Mouse (Mus musculus): ENCODE measurements around the gene Rdh16f2. TPM values are rescaled to one million over a fixed set of nuclear protein-coding genes. Genes with fewer than 3 reads are reported as not detected.
"Not testable (repeated sequence)": the region's sequence is repeated elsewhere in the genome, so short reads cannot be mapped to it uniquely, and the experiment has no call there.

Gene Rdh16f2
- polyA plus RNA-seq, 1 experiment from 2014 or later = not detected

- Histone ChIP-seq H3K4me3 (no peak overlapping the region), H3K27me3 (no peaks in the 10 kb centered on the region), H3K4me2 (replicated peaks) (no peak overlapping the region), H3K36me3 (no peaks in the 10 kb centered on the region), H3K4me1 (no peaks in the 10 kb centered on the region), H3K27ac (no peak overlapping the region), H3K9me3 (replicated peaks) (no peaks in the 10 kb centered on the region), H3K9ac (no peak overlapping the region)
- WGBS = 76% methylated on average over 5 of the region's 5 CpGs
- no peak for ATAC-seq (ENCODE audit: low FRiP score)
Observed at GRCm38 (mm10) chr10:127896705-127897104, 30.4 kb downstream of the Rdh16f2 start.

GRCm38 (mm10) chr10:127897506-127897905, 31.2 kb downstream of the Rdh16f2 start:
- Histone ChIP-seq H3K4me3 (no peak overlapping the region), H3K36me3 (no peaks in the 10 kb centered on the region), H3K4me2 (replicated peaks) (no peak overlapping the region), H3K9ac (no peak overlapping the region), H3K27me3 (no peaks in the 10 kb centered on the region), H3K4me1 (no peaks in the 10 kb centered on the region), H3K27ac (no peak overlapping the region), H3K9me3 (replicated peaks) (no peaks in the 10 kb centered on the region)
- WGBS = 88% methylated on average over 3 of the region's 3 CpGs
- no peak for ATAC-seq (ENCODE audit: low FRiP score)

DNA sequence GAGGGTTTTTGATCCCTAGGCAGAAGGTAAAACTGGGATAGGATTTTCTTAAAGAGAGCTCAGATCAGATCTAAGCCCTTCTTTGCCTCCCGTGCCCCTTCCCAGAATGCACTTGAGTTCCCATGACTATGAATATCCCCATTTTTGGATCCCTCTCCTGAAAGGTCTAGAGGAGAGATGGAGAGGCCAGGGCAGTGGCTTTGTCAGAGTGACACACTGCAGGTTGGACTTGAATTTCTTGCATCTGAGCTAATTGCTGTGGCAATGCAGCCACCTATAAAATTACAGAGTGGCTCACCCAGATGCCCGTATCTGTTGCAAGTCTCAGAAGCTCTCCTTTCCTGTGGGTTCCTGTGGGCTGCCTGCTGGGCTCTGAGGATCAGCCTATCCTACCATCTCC, 31.9 kb downstream of the Rdh16f2 start, which contains the start of gene Sdr9c7:
Gene Sdr9c7, plus strand, starts transcription at position 301 of the 400 bp plus-strand sequence.
- Histone ChIP-seq H3K4me1 (no peaks in the 10 kb centered on the region), H3K9me3 (replicated peaks) (no peaks in the 10 kb centered on the region), H3K4me2 (replicated peaks) (no peak within 1 kb of the TSS), H3K36me3 (no peaks in the 10 kb centered on the region), H3K27ac (no peak within 1 kb of the TSS), H3K27me3 (no peaks in the 10 kb centered on the region), H3K4me3 (no peak within 1 kb of the TSS), H3K9ac (no peak within 1 kb of the TSS)
- 87% methylated on average over 2 of the region's 2 CpGs for WGBS
- no peak for ATAC-seq (ENCODE audit: low FRiP score)

DNA sequence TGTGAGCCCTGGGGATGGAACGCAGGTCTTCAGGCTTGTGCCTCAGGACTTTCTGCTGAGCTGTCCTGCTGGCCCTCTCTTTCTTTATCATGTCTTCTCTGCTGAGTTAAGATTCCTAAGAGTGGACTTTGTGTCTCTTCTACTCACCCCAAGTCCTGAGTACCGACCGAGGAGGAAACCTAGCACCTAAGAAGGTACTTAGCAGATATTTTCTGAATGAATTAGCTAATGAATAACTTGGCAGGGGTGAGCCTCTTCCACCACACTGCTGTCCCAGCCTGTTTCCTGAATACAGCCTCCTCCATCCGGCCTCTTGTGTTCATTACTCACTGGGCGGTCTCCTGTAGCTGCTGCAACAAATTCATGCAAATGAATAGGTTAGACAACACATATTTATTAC, 33.5 kb downstream of the Rdh16f2 start:
- H3K4me1 ChIP-seq = no peaks in the 10 kb centered on the region
- no peak overlapping the region for H3K27ac ChIP-seq
- 65% methylated on average over 5 of the region's 5 CpGs for WGBS
- no peak for ATAC-seq (ENCODE audit: low FRiP score)
- H3K4me2 ChIP-seq (replicated peaks) = no peak overlapping the region
- H3K9me3 ChIP-seq (replicated peaks) = no peaks in the 10 kb centered on the region
- H3K27me3 ChIP-seq = no peaks in the 10 kb centered on the region
- no peak overlapping the region for H3K4me3 ChIP-seq
- H3K9ac ChIP-seq = no peak overlapping the region
- H3K36me3 ChIP-seq = no peaks in the 10 kb centered on the region

GRCm38 (mm10) chr10:127901751-127902150, 35.5 kb downstream of the Rdh16f2 start:
- H3K27me3 ChIP-seq = no peaks in the 10 kb centered on the region
- ATAC-seq (ENCODE audit: low FRiP score) = no peak
- H3K4me1 ChIP-seq = 0 out of 2 replicates have a peak, but pooled peaks cover 3% of the 10 kb centered on the region
- no peak overlapping the region for H3K9ac ChIP-seq
- 86% methylated on average over 4 of the region's 4 CpGs for WGBS
- H3K4me3 ChIP-seq = no peak overlapping the region
- no peak overlapping the region for H3K4me2 ChIP-seq (replicated peaks)
- H3K27ac ChIP-seq = no peak overlapping the region
- no peaks in the 10 kb centered on the region for H3K9me3 ChIP-seq (replicated peaks)
- no peaks in the 10 kb centered on the region for H3K36me3 ChIP-seq

GRCm38 (mm10) chr10:127903116-127903515, 36.8 kb downstream of the Rdh16f2 start:
- Histone ChIP-seq H3K9me3 (replicated peaks) (no peaks in the 10 kb centered on the region), H3K4me1 (0 out of 2 replicates have a peak, but pooled peaks cover 3% of the 10 kb centered on the region), H3K4me3 (no peak overlapping the region), H3K36me3 (no peaks in the 10 kb centered on the region), H3K27ac (no peak overlapping the region), H3K4me2 (replicated peaks) (no peak overlapping the region), H3K27me3 (no peaks in the 10 kb centered on the region), H3K9ac (no peak overlapping the region)
- ATAC-seq (ENCODE audit: low FRiP score) = no peak
- 68% methylated on average over 1 of the region's 1 CpGs for WGBS

DNA sequence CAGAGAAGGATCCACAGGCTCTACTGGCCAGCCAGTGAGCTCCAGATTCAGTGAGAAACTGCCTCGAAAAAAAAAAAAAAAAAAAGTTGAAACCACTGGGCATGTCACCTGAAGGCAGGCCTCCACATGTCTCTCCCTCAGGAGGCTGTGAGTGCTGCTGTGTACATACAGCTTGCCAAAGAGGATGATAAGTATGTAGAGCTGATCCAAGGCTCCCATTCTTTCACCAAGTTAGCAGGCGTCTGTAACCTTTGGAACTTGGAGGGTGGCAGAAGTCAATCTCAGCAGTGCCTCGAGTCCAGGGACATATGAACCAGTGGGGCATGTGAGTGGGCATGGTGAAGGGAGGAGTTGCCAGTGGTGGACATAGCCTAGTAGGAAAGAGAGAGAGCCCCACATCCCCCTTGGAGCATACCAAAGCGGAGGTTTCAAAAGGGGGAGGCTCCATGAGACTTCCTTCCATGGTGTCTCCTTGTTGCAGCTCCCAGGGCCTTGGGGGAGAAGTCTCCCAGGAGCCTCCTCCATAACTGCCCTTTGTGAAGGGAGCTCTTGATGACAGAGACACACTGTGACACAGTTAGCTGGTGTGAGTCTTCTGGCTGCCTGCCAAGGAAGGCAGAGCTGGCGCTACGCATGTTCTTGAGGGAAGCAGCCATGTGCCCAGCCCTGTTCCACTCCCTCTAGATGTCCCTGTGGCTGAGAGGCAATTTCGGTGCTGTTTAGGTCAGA, 38.6 kb downstream of the Rdh16f2 start:
- Histone ChIP-seq H3K36me3 (no peaks in the 10 kb centered on the region), H3K27me3 (no peaks in the 10 kb centered on the region)
- 73% methylated on average over 7 of the region's 7 CpGs for WGBS

GRCm38 (mm10) chr10:127906138-127906537, 39.9 kb downstream of the Rdh16f2 start:
- Histone ChIP-seq H3K4me2 (replicated peaks) (no peak overlapping the region), H3K27ac (no peak overlapping the region), H3K4me3 (no peak overlapping the region), H3K9me3 (replicated peaks) (no peaks in the 10 kb centered on the region), H3K36me3 (no peaks in the 10 kb centered on the region), H3K27me3 (no peaks in the 10 kb centered on the region), H3K4me1 (0 out of 2 replicates have a peak, but pooled peaks cover 3% of the 10 kb centered on the region), H3K9ac (no peak overlapping the region)
- ATAC-seq (ENCODE audit: low FRiP score) = no peak
- WGBS = 50% methylated on average over 2 of the region's 2 CpGs

More for the DNA sequence above, 38.6 kb downstream of the Rdh16f2 start:
- Histone ChIP-seq H3K27ac (no peak overlapping the region), H3K4me1 (0 out of 2 replicates have a peak, but pooled peaks cover 3% of the 10 kb centered on the region), H3K9me3 (replicated peaks) (no peaks in the 10 kb centered on the region), H3K9ac (no peak overlapping the region), H3K4me3 (no peak overlapping the region), H3K4me2 (replicated peaks) (no peak overlapping the region)
- ATAC-seq (ENCODE audit: low FRiP score) = no peak

DNA sequence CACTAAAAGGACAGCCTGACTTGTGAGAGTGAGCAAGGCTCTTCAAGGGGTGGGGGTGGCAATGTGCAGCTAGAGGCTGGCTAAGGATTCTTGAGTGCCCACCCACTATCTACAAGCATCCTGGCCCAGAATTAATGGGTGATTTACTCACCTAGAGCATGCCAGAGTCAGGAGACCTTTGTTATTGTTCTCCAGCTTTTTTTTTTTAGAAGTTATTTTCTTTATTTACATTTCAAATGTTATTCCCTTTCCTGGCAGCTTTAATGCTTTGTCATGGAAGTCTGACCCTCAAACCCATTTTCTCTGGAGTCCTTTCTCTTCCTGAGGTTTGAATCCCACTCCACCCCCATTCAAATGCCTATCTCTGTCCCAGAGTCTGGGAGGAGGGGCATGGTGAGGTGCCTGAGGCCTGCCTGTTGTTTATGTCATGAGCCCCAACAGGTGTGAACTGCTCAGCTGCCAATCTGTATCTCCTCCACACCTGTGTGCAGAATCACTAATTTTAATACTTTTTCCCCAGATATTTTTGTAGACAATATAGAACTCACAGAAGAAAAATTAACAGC, 41.2 kb downstream of the Rdh16f2 start:
- Histone ChIP-seq H3K4me1 (0 out of 2 replicates have a peak, but pooled peaks cover 3% of the 10 kb centered on the region), H3K4me2 (replicated peaks) (no peak overlapping the region), H3K9me3 (replicated peaks) (no peaks in the 10 kb centered on the region), H3K27ac (no peak overlapping the region), H3K4me3 (no peak overlapping the region), H3K9ac (no peak overlapping the region), H3K27me3 (no peaks in the 10 kb centered on the region), H3K36me3 (no peaks in the 10 kb centered on the region)
- no peak for ATAC-seq (ENCODE audit: low FRiP score)

- no peak for ATAC-seq (ENCODE audit: low FRiP score)
- Histone ChIP-seq H3K4me2 (replicated peaks) (no peak overlapping the region), H3K4me3 (no peak overlapping the region), H3K9me3 (replicated peaks) (no peaks in the 10 kb centered on the region), H3K36me3 (no peaks in the 10 kb centered on the region), H3K9ac (no peak overlapping the region), H3K4me1 (no peaks in the 10 kb centered on the region), H3K27ac (no peak overlapping the region), H3K27me3 (no peaks in the 10 kb centered on the region)
- 98% methylated on average over 1 of the region's 1 CpGs for WGBS
Observed at GRCm38 (mm10) chr10:127915578-127915977, 49.3 kb downstream of the Rdh16f2 start.

GRCm38 (mm10) chr10:127917183-127917582, 50.9 kb downstream of the Rdh16f2 start:
- not testable (repeated sequence) for H3K4me3 ChIP-seq; H3K9ac ChIP-seq; H3K4me2 ChIP-seq (replicated peaks); H3K4me1 ChIP-seq; H3K27ac ChIP-seq; ATAC-seq (ENCODE audit: low FRiP score); H3K36me3 ChIP-seq; H3K27me3 ChIP-seq; H3K9me3 ChIP-seq (replicated peaks)
- WGBS = 85% methylated on average over 3 of the region's 3 CpGs

- no peaks in the 10 kb centered on the region for H3K4me1 ChIP-seq
- no peak overlapping the region for H3K27ac ChIP-seq
- no peak overlapping the region for H3K9ac ChIP-seq
- no peak for ATAC-seq (ENCODE audit: low FRiP score)
- no peak overlapping the region for H3K4me3 ChIP-seq
- 94% methylated on average over 5 of the region's 5 CpGs for WGBS
- H3K27me3 ChIP-seq = no peaks in the 10 kb centered on the region
- no peak overlapping the region for H3K4me2 ChIP-seq (replicated peaks)
- H3K9me3 ChIP-seq (replicated peaks) = no peaks in the 10 kb centered on the region
- H3K36me3 ChIP-seq = no peaks in the 10 kb centered on the region
Observed at GRCm38 (mm10) chr10:127917651-127918050, 51.4 kb downstream of the Rdh16f2 start.

DNA sequence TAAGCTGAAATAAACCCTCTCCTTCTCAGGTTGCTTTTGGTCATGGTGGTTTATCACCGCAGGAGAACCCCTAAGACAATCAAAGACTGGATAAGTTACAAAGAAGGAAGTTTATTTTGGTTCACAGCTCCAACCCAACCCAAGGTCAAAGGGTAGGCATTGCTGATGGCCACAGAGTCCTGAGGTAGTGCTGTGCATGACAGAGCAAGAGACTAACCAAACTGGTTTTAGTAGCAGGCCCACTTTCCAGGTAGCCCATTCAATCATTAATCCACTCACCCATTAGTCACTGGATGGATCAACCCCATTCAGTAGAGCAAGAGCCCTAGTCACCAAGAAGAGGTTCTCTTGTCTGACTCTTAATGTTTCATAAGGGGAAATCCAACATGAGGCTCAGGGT, 56.0 kb downstream of the Rdh16f2 start:
- 87% methylated on average over 1 of the region's 1 CpGs for WGBS
- no peak overlapping the region for H3K4me2 ChIP-seq (replicated peaks)
- no peak overlapping the region for H3K9ac ChIP-seq
- ATAC-seq (ENCODE audit: low FRiP score) = no peak
- no peaks in the 10 kb centered on the region for H3K9me3 ChIP-seq (replicated peaks)
- 0 out of 2 replicates have a peak, but pooled peaks cover 5% of the 10 kb centered on the region for H3K4me1 ChIP-seq
- no peaks in the 10 kb centered on the region for H3K27me3 ChIP-seq
- no peaks in the 10 kb centered on the region for H3K36me3 ChIP-seq
- no peak overlapping the region for H3K27ac ChIP-seq
- no peak overlapping the region for H3K4me3 ChIP-seq
